In genomic region chr17:71673092-71673491, GRCm38 (mm10) we compare ENCODE assay signal across 16 mouse cellular contexts. TPM values are rescaled to one million over a fixed set of nuclear protein-coding genes. Genes with fewer than 3 reads are reported as not detected.
A peak's percentile ranks its signal among the peaks of the same experiment; 100 is the strongest.
DNase-seq lines count a peak whose midpoint lies in the region; ATAC-seq and TF ChIP-seq lines count a peak whose summit lies in the region.
"Had no signal": no experiment of that assay in that cellular context is flagged by ENCODE, and none has a peak within 500 bp of the region (broad histone marks: within the 10 kb centered on the region; RNA-seq: fewer than 3 reads in every experiment).

Togaram2 (plus strand) TSS chr17:71673261.

- peak; percentile 49; the same call in 1 of the 2 replicates for ATAC-seq in kidney, embryonic 16.5 days (ENCODE audit: low FRiP score, low TSS enrichment)
- peak; percentile 66 for ATAC-seq in lung, embryonic 14.5 days (ENCODE audit: insufficient read depth)
- ATAC-seq: Patski had no signal

- peaks cover 19% of the 10 kb centered on the region for H3K4me1 ChIP-seq in kidney, embryonic 16.5 days (ENCODE audit: insufficient read depth, low read length)
- H3K4me1 ChIP-seq in lung, embryonic 14.5 days (ENCODE audit: insufficient read depth), result peaks cover 19% of the 10 kb centered on the region; the same call in 1 of the 2 replicates
- H3K4me1 ChIP-seq: limb, embryonic 12.5 days had no signal

- no peaks in the 10 kb centered on the region for H3K9me3 ChIP-seq in kidney, embryonic 16.5 days (ENCODE audit: low read length)
- no peaks in the 10 kb centered on the region for H3K9me3 ChIP-seq in lung, embryonic 14.5 days (ENCODE audit: low read depth, low read length)
- H3K9me3 ChIP-seq: kidney, embryonic 15.5 days; stomach, embryonic 15.5 days had no signal

- no peak within 1 kb of the TSS for H3K27ac ChIP-seq in kidney, embryonic 16.5 days (ENCODE audit: low read length)
- H3K27ac ChIP-seq in lung, embryonic 14.5 days (ENCODE audit: low read depth), result peak within 1 kb of the TSS; percentile 42; the same call in 1 of the 2 replicates
- H3K27ac ChIP-seq: kidney, embryonic 15.5 days; limb, embryonic 12.5 days; stomach, embryonic 15.5 days had no signal

- H3K4me3 ChIP-seq in kidney, embryonic 16.5 days (ENCODE audit: low read length), result no peak within 1 kb of the TSS
- no peak within 1 kb of the TSS for H3K4me3 ChIP-seq in lung, embryonic 14.5 days (ENCODE audit: low read depth, low read length)
- H3K4me3 ChIP-seq: kidney, embryonic 15.5 days; limb, embryonic 12.5 days; stomach, embryonic 15.5 days had no signal

- no peak within 1 kb of the TSS for H3K4me2 ChIP-seq in kidney, embryonic 16.5 days (replicated peaks; ENCODE audit: low read depth, low read length)
- no peak within 1 kb of the TSS for H3K4me2 ChIP-seq in lung, embryonic 14.5 days
- H3K4me2 ChIP-seq: kidney, embryonic 15.5 days; limb, embryonic 12.5 days; stomach, embryonic 15.5 days had no signal

- no peak for TF ChIP-seq CTCF in lung, embryonic 14.5 days (IDR thresholded peaks at IDR 0.05; ENCODE audit: low read depth)

- no peak for DNase-seq in kidney, postnatal 10 days
- peak; percentile 37 for DNase-seq in right cerebral cortex, postnatal 14 days
- DNase-seq in right cerebral cortex, postnatal 36 days (ENCODE audit: low spot score in 2 of 2), result no peak
- peak; percentile 42 for DNase-seq in lung, embryonic 14.5 days
- no peak for DNase-seq in cerebellum, postnatal 36 days
- DNase-seq in adrenal gland, adult 2 months, result no peak
- DNase-seq: adrenal gland, adult 8-10 months; heart, postnatal 36 days had no signal

- no peaks in the 10 kb centered on the region for H3K36me3 ChIP-seq in kidney, embryonic 16.5 days (ENCODE audit: insufficient read depth, low read length)
- no peaks in the 10 kb centered on the region for H3K36me3 ChIP-seq in lung, embryonic 14.5 days (ENCODE audit: insufficient read depth)
- H3K36me3 ChIP-seq: kidney, embryonic 15.5 days; limb, embryonic 12.5 days; stomach, embryonic 15.5 days had no signal

- WGBS in kidney, embryonic 16.5 days, result 47% methylated on average over 9 of the region's 9 CpGs
- 42% methylated on average over 9 of the region's 9 CpGs for WGBS in lung, embryonic 14.5 days

- H3K9ac ChIP-seq in kidney, embryonic 16.5 days (replicated peaks; ENCODE audit: low read length), result no peak within 1 kb of the TSS; the same call in 1 of the 2 replicates
- no peak within 1 kb of the TSS for H3K9ac ChIP-seq in lung, embryonic 14.5 days
- H3K9ac ChIP-seq: kidney, embryonic 15.5 days; limb, embryonic 12.5 days; stomach, embryonic 15.5 days had no signal

- H3K27me3 ChIP-seq in kidney, embryonic 16.5 days (ENCODE audit: insufficient read depth, low read length), result no peaks in the 10 kb centered on the region
- H3K27me3 ChIP-seq in lung, embryonic 14.5 days (ENCODE audit: insufficient read depth, low read length), result no peaks in the 10 kb centered on the region
- H3K27me3 ChIP-seq: CH12.LX; kidney, embryonic 15.5 days; limb, embryonic 12.5 days; Patski; stomach, embryonic 15.5 days had no signal

RNA-seq across cellular contexts. Expression of gene Togaram2, which starts in this region (rescaled TPM):
- polyA plus RNA-seq in kidney, embryonic 16.5 days (2015; fragmentation: Nextera tagmentation; extraction: Ambion mirVana), result 0.08 and 0.25 TPM in 2 replicates
- 0.51 and 0.61 TPM in 2 replicates for polyA plus RNA-seq in lung, embryonic 14.5 days (2014; fragmentation: Nextera tagmentation; extraction: Ambion mirVana)
- total RNA-seq in adrenal gland, adult 2 months (2021), result under 1 TPM in 1 of 2 experiments, not detected in 1; 0.07 TPM
- 0.08 TPM in 1 of 2 replicates, not detected in the other for polyA plus RNA-seq in adrenal gland, adult 2 months (2012; rRNA removed)
- total RNA-seq: megakaryocyte, adult 5-6 weeks had no signal
- polyA plus RNA-seq: limb, embryonic 12.5 days; neural tube, embryonic 11.5 days had no signal

Comparison
In these comparisons a context has a peak if more than half of its experiments do, and no peak if none do; other contexts are left out.
1. Peak in ATAC-seq in kidney, embryonic 16.5 days; RNA of the gene not detected or under 1 TPM.
2. Peak in DNase-seq, ATAC-seq and H3K27ac ChIP-seq in lung, embryonic 14.5 days; RNA of the gene not detected or under 1 TPM.